Mouse (Mus musculus): Measurements from ENCODE around the gene Sgpl1. TPM values are rescaled to one million over a fixed set of nuclear protein-coding genes. Genes with fewer than 3 reads are reported as not detected.

Gene Sgpl1
- polyA plus RNA-seq, 1 experiment = 43.9 TPM

GRCm38 (mm10) chr10:61091866-61092265 is 55.6 kb downstream of the Sgpl1 start:
- Histone ChIP-seq H3K36me3 (ENCODE audit: control insufficient read depth, insufficient read depth) (no peaks in the 10 kb centered on the region), H3ac (ENCODE audit: control insufficient read depth, insufficient read length, low read depth) (no peak overlapping the region), H3K79me2 (ENCODE audit: control insufficient read depth, insufficient read depth) (no peaks in the 10 kb centered on the region), H3K4me3 (ENCODE audit: insufficient read depth, poor library complexity, severe bottlenecking) (no peak overlapping the region), H3K79me3 (ENCODE audit: low read depth) (no peaks in the 10 kb centered on the region), H3K27me3 (ENCODE audit: control insufficient read depth, insufficient read depth, insufficient read length) (no peaks in the 10 kb centered on the region)
- TF ChIP-seq CTCF (IDR thresholded peaks at IDR 0.05; ENCODE audit: control insufficient read depth, insufficient read depth, insufficient read length) = no peak
- no peak for TF ChIP-seq USF1 (IDR thresholded peaks at IDR 0.05; ENCODE audit: low read depth)
- no peak for TF ChIP-seq MYOD1 (IDR thresholded peaks at IDR 0.05; ENCODE audit: control insufficient read depth, insufficient read length, low read depth)
- no peak for TF ChIP-seq MAX (IDR thresholded peaks at IDR 0.05)
- no peak for TF ChIP-seq CEBPB (IDR thresholded peaks at IDR 0.05; ENCODE audit: low read depth)
- no peak for TF ChIP-seq FOSL1 (IDR thresholded peaks at IDR 0.05; ENCODE audit: insufficient read depth, low read length, poor library complexity, severe bottlenecking)
- no peak for TF ChIP-seq MYOG (IDR thresholded peaks at IDR 0.05; ENCODE audit: control insufficient read depth, extremely low read depth, insufficient read length)

- Histone ChIP-seq H3K27me3 (ENCODE audit: control insufficient read depth, insufficient read depth, insufficient read length) (no peaks in the 10 kb centered on the region), H3K4me3 (ENCODE audit: insufficient read depth, poor library complexity, severe bottlenecking) (no peak within 1 kb of the TSS), H3K79me3 (ENCODE audit: low read depth) (no peaks in the 10 kb centered on the region), H3K36me3 (ENCODE audit: control insufficient read depth, insufficient read depth) (no peaks in the 10 kb centered on the region), H3K79me2 (ENCODE audit: control insufficient read depth, insufficient read depth) (no peaks in the 10 kb centered on the region), H3ac (ENCODE audit: control insufficient read depth, insufficient read length, low read depth) (no peak within 1 kb of the TSS)
- no peak for TF ChIP-seq MAX (IDR thresholded peaks at IDR 0.05)
- no peak for TF ChIP-seq USF1 (IDR thresholded peaks at IDR 0.05; ENCODE audit: low read depth)
- TF ChIP-seq MYOD1 (IDR thresholded peaks at IDR 0.05; ENCODE audit: control insufficient read depth, insufficient read length, low read depth) = no peak
- no peak for TF ChIP-seq FOSL1 (IDR thresholded peaks at IDR 0.05; ENCODE audit: insufficient read depth, low read length, poor library complexity, severe bottlenecking)
- no peak for TF ChIP-seq MYOG (IDR thresholded peaks at IDR 0.05; ENCODE audit: control insufficient read depth, extremely low read depth, insufficient read length)
- no peak for TF ChIP-seq CEBPB (IDR thresholded peaks at IDR 0.05; ENCODE audit: low read depth)
- no peak for TF ChIP-seq CTCF (IDR thresholded peaks at IDR 0.05; ENCODE audit: control insufficient read depth, insufficient read depth, insufficient read length)
Observed at GRCm38 (mm10) chr10:61089170-61090142, 58.0 kb downstream of the Sgpl1 start, which contains the start of gene Pcbd1. Pcbd1 (plus strand) TSS chr10:61089331.

GRCm38 (mm10) chr10:61088468-61088867 is 59.0 kb downstream of the Sgpl1 start:
- Histone ChIP-seq H3K4me3 (ENCODE audit: insufficient read depth, poor library complexity, severe bottlenecking) (no peak overlapping the region), H3K36me3 (ENCODE audit: control insufficient read depth, insufficient read depth) (no peaks in the 10 kb centered on the region), H3K79me2 (ENCODE audit: control insufficient read depth, insufficient read depth) (no peaks in the 10 kb centered on the region), H3K27me3 (ENCODE audit: control insufficient read depth, insufficient read depth, insufficient read length) (no peaks in the 10 kb centered on the region), H3K79me3 (ENCODE audit: low read depth) (no peaks in the 10 kb centered on the region), H3ac (ENCODE audit: control insufficient read depth, insufficient read length, low read depth) (no peak overlapping the region)
- TF ChIP-seq CEBPB (IDR thresholded peaks at IDR 0.05; ENCODE audit: low read depth) (no peak), USF1 (IDR thresholded peaks at IDR 0.05; ENCODE audit: low read depth) (no peak), MYOD1 (IDR thresholded peaks at IDR 0.05; ENCODE audit: control insufficient read depth, insufficient read length, low read depth) (no peak)

- Histone ChIP-seq H3K36me3 (ENCODE audit: control insufficient read depth, insufficient read depth) (no peaks in the 10 kb centered on the region), H3K79me2 (ENCODE audit: control insufficient read depth, insufficient read depth) (no peaks in the 10 kb centered on the region), H3K79me3 (ENCODE audit: low read depth) (no peaks in the 10 kb centered on the region), H3ac (ENCODE audit: control insufficient read depth, insufficient read length, low read depth) (no peak overlapping the region), H3K4me3 (ENCODE audit: insufficient read depth, poor library complexity, severe bottlenecking) (no peak overlapping the region), H3K27me3 (ENCODE audit: control insufficient read depth, insufficient read depth, insufficient read length) (no peaks in the 10 kb centered on the region)
- no peak for TF ChIP-seq USF1 (IDR thresholded peaks at IDR 0.05; ENCODE audit: low read depth)
- no peak for TF ChIP-seq MAX (IDR thresholded peaks at IDR 0.05)
- TF ChIP-seq FOSL1 (IDR thresholded peaks at IDR 0.05; ENCODE audit: insufficient read depth, low read length, poor library complexity, severe bottlenecking) = no peak
- TF ChIP-seq MYOG (IDR thresholded peaks at IDR 0.05; ENCODE audit: control insufficient read depth, extremely low read depth, insufficient read length) = no peak
- no peak for TF ChIP-seq CTCF (IDR thresholded peaks at IDR 0.05; ENCODE audit: control insufficient read depth, insufficient read depth, insufficient read length)
- TF ChIP-seq MYOD1 (IDR thresholded peaks at IDR 0.05; ENCODE audit: control insufficient read depth, insufficient read length, low read depth) = no peak
- TF ChIP-seq CEBPB (IDR thresholded peaks at IDR 0.05; ENCODE audit: low read depth) = no peak
Observed at GRCm38 (mm10) chr10:61086502-61086901, 61.0 kb downstream of the Sgpl1 start.

GRCm38 (mm10) chr10:61085364-61085763 is 62.1 kb downstream of the Sgpl1 start:
- no peak for TF ChIP-seq FOSL1 (IDR thresholded peaks at IDR 0.05; ENCODE audit: insufficient read depth, low read length, poor library complexity, severe bottlenecking)
- no peak for TF ChIP-seq MYOD1 (IDR thresholded peaks at IDR 0.05; ENCODE audit: control insufficient read depth, insufficient read length, low read depth)
- TF ChIP-seq CTCF (IDR thresholded peaks at IDR 0.05; ENCODE audit: control insufficient read depth, insufficient read depth, insufficient read length) = no peak
- no peak for TF ChIP-seq USF1 (IDR thresholded peaks at IDR 0.05; ENCODE audit: low read depth)
- no peak for TF ChIP-seq MYOG (IDR thresholded peaks at IDR 0.05; ENCODE audit: control insufficient read depth, extremely low read depth, insufficient read length)
- no peak for TF ChIP-seq MAX (IDR thresholded peaks at IDR 0.05)
- no peak for TF ChIP-seq CEBPB (IDR thresholded peaks at IDR 0.05; ENCODE audit: low read depth)
- no peak overlapping the region for H3ac ChIP-seq (ENCODE audit: control insufficient read depth, insufficient read length, low read depth)
- H3K27me3 ChIP-seq (ENCODE audit: control insufficient read depth, insufficient read depth, insufficient read length) = no peaks in the 10 kb centered on the region
- no peaks in the 10 kb centered on the region for H3K79me2 ChIP-seq (ENCODE audit: control insufficient read depth, insufficient read depth)
- no peaks in the 10 kb centered on the region for H3K36me3 ChIP-seq (ENCODE audit: control insufficient read depth, insufficient read depth)
- no peak overlapping the region for H3K4me3 ChIP-seq (ENCODE audit: insufficient read depth, poor library complexity, severe bottlenecking)
- no peaks in the 10 kb centered on the region for H3K79me3 ChIP-seq (ENCODE audit: low read depth)

Data from C2C12 (cell line).